Mouse (Mus musculus): ENCODE data around the gene E2f6.

GRCm38 (mm10) chr12:16779165-16779564, 31.6 kb upstream of the E2f6 start:
- TF ChIP-seq USF2 (conservative IDR thresholded peaks at IDR 0.05; ENCODE audit: low read depth, low read length) (no peak), EP300 (IDR thresholded peaks at IDR 0.05; ENCODE audit: low read length) (no peak), MAFK (IDR thresholded peaks at IDR 0.05; ENCODE audit: insufficient replicate concordance, low read length) (no peak), POLR2A (IDR thresholded peaks at IDR 0.05; ENCODE audit: low read depth, low read length) (no peak), SIN3A (IDR thresholded peaks at IDR 0.05; ENCODE audit: low read length) (no peak), TCF12 (IDR thresholded peaks at IDR 0.05; ENCODE audit: low read depth, low read length) (no peak), ZC3H11A (IDR thresholded peaks at IDR 0.05; ENCODE audit: low read depth, low read length) (no peak)
